Mouse (Mus musculus) spleen, embryonic (tissue): ENCODE results near the gene Gata3.

ENCODE experiments used
- CTCF ChIA-PET: fragments of 350-600 bp; sonication (Branson Sonifier 250); formaldehyde crosslinking; loops from one replicate; lab custom pipeline; 2022; lab: Charles Lee

The Gata3 gene

DNA sequence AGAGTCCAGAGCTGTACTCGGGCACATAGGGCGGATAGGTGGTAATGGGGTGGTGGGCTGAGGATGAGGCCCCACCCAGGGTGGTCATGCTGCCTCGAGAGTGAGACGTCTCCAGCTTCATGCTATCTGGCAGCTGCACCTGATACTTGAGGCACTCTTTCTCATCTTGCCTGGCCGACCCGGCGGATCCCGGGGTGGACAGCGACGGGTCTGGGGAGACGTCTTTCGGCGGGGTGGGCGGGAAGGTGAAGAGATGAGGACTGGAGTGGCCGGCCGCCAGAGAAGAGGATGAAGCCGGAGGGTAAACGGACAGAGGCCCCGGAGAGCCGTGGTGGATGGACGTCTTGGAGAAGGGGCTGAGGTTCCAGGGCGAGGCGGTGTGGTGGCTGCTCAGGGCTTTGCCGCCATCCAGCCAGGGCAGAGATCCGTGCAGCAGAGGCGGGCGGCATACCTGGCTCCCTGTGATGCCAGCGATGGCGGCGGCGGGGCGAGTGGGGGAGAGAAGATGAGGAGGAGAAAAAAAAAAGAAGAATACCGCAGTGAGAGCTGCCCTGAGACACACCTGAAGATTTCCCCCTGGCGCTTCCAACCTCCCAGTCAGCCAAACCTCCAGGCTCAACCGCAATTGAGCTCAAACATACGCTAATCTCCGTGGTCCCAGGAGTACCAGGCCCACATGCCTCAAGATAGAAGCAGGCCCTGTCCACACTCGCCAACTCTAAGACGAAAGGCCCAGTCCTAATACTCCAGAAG, 15.2 kb downstream of the Gata3 start:
- CTCF ChIA-PET, result no interaction called here

GRCm38 (mm10) chr2:9873757-9874156, 16.1 kb downstream of the Gata3 start:
- CTCF ChIA-PET, result no interaction called here

GRCm38 (mm10) chr2:9872682-9873081, 17.2 kb downstream of the Gata3 start:
- CTCF ChIA-PET, result no interaction called here

- CTCF ChIA-PET, result interaction anchor here (0.7 kb wide), 1 partner anchor 44 kb away, joined by 7 read pairs; no protein-coding TSS in a partner anchor
Observed at GRCm38 (mm10) chr2:9871798-9872197, 18.0 kb downstream of the Gata3 start.

GRCm38 (mm10) chr2:9871141-9871716, 18.6 kb downstream of the Gata3 start:
- CTCF ChIA-PET, result interaction anchor here (0.7 kb wide), 1 partner anchor 44 kb away, joined by 7 read pairs; no protein-coding TSS in a partner anchor

DNA sequence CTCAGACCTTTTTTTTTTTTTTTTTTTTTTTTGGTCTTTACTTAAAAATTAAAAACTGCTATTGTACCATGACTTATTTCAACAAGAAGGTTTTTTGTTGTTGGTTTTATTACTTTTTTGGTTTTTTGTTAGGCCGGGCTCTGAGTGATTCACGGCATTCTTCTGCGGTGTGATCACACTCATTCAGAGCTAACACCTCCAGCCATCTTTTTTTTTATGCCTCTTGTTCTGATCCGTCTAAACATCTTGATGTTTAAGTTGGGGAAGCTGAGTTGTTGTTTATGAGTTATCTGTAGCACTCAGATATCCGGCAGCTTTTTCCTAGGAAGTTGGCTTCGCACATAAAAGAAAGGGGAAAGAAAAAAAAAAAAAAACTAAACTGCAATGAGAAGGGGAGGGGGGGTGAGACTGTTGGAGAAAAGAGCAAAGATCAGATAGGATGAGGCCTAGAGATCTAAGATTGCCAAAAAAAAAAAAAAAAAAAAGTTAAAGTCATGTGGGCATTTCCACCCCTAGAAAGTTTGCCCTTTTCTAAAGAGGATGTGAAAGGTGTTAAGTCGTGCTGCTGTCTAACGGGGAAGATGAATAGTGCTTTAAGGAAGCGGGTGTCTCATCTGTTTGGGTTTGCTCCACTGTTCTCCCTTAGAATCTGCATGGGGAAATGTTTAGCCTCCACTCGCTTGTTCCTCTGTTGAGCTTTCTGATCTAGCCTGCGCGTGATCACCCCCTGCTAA, 22.6 kb downstream of the Gata3 start:
- CTCF ChIA-PET, result interaction anchor here (0.7 kb wide), 1 partner anchor 12 kb away, joined by 5 read pairs; no protein-coding TSS in a partner anchor

DNA sequence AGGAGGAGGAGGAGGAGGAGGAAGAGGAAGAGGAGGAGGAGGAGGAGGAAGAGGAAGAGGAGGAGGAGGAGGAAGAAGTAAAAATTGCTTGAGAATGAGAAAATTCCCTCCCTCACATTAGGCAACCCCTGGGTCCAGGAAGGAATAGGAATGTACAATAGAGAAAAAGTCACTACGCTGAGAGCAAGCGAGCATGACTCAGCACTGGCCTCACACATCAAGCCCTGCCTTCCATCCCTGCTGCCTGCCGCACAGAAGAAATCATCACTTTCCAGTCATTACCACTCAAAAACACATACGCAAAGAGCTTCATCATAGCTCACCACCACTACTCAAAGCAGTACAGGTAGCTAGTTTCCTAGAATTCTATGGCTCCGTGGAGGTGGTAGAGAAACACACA, 29.1 kb downstream of the Gata3 start:
- CTCF ChIA-PET, result no interaction called here

DNA sequence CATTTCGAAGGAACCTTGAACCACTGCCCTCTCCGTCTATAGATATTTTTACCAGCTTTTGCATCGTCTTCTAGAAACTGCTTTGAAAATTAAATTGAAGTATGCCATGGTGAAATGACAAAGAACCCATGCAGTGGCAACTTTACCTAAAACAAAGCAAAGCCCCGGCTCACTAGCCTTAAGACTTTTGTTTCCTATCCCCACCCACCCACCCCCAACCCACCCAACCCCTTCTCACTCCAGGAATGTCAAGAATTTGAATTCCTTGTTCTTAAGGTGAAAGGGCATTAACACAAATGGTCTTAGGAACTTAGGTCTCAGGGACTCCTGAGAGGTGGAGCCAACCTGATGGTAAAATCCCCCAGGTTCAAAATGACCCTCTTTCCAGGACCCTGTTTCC, 34.0 kb downstream of the Gata3 start:
- CTCF ChIA-PET, result no interaction called here

DNA sequence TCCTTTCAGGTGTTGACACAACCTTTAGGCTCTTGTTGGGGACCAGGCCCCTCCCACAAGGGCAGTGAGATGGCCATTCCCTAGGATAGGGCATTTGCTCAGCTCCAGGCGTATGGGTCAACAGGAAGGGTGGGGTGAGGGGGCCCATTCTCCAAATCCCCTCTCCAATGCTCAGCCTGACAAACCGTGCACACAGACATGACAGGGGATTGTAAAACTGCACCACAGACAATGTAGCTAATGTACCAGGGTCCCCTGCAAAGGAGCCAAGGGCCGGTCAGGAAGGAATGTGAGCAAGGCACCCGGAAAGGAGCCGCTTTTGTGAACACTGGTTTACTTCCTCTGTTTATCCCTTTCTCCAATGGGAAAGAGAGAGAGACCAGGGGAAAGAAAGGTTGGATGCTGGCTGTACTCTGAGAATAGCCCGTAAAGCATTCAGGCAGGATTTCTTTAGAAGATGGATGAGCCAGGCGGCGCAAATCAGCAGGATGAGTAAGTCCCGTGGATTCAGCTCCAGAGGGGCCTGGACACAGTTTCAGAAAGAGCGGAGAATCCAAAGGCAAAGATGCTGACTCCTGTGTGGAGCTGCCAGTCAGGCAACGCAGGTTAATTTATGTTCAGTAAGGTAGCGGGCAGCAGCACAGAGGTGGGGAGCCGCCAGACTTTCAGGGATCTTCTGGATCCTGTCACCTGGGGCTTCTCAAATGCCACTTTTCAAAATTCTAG, 36.8 kb downstream of the Gata3 start:
- CTCF ChIA-PET, result no interaction called here

- CTCF ChIA-PET, result no interaction called here
Observed at GRCm38 (mm10) chr2:9835195-9835594, 54.6 kb downstream of the Gata3 start.

DNA sequence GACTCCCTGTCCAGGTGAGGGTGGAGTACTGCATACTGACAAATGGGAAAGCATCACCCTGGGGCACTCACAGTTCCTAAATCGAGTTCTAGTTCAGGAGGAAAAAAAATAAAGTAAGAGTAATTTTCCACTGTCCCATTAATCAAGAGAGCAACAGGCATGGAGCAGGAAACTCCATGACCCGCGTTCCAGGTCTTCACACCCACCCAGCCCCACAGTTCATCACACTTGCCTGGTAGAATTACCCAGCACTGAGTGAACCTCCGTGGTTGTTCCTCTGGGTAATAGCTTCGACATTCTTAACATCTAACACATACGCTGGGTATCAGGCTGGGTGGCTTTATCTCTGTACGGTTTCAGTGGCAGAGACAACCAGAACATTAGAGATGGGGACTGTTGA, 56.1 kb downstream of the Gata3 start:
- CTCF ChIA-PET, result no interaction called here

- CTCF ChIA-PET, result no interaction called here
Observed at GRCm38 (mm10) chr2:9827624-9828023, 62.2 kb downstream of the Gata3 start.

DNA sequence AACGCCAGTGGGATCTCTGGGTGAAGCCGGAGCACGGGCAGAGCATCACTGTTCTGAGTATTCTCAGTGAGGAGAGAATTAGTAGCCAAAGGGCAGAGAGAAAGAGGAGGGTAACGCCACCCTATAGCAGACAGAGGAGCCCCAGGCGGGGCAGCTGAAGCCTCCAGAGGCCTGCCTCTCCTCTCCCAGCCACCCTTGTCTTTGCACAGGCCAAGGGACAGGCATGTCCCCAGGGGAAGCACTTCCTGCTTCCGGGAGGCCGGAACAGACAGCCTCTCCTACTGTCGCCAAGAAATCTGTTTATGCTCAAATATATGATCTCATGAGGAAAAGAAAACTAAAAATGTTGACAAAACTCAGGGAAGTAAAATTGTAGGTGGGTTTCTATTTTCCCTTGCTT, 69.2 kb downstream of the Gata3 start:
- CTCF ChIA-PET, result no interaction called here

- CTCF ChIA-PET, result no interaction called here
Observed at GRCm38 (mm10) chr2:9818177-9818785, 71.6 kb downstream of the Gata3 start.
